Mouse (Mus musculus): Measurements from ENCODE around the gene Prickle1.
A peak's percentile ranks its signal among the peaks of the same experiment; 100 is the strongest.

Prickle1 gene

GRCm38 (mm10) chr15:93552169-93552568 lies 43.5 kb downstream of the Prickle1 start:
- peak; percentile 48 to 62 for DNase-seq (ENCODE audit: low spot score in 2 of 2)

GRCm38 (mm10) chr15:93548297-93548696 lies 47.4 kb downstream of the Prickle1 start:
- no peak for DNase-seq (ENCODE audit: low spot score in 2 of 2)

GRCm38 (mm10) chr15:93539415-93539814 lies 56.3 kb downstream of the Prickle1 start:
- DNase-seq (ENCODE audit: low spot score in 2 of 2), result no peak

GRCm38 (mm10) chr15:93538551-93539205 lies 57.0 kb downstream of the Prickle1 start:
- no peak for DNase-seq (ENCODE audit: low spot score in 2 of 2)

GRCm38 (mm10) chr15:93537745-93538144 lies 57.9 kb downstream of the Prickle1 start:
- DNase-seq (ENCODE audit: low spot score in 2 of 2), result no peak

- no peak for DNase-seq (ENCODE audit: low spot score in 2 of 2)
Observed at GRCm38 (mm10) chr15:93536191-93536590, 59.5 kb downstream of the Prickle1 start.

- no peak for DNase-seq (ENCODE audit: low spot score in 2 of 2)
Observed at GRCm38 (mm10) chr15:93530703-93531032, 65.0 kb downstream of the Prickle1 start.

GRCm38 (mm10) chr15:93529831-93530702 lies 65.6 kb downstream of the Prickle1 start:
- no peak for DNase-seq (ENCODE audit: low spot score in 2 of 2)

- no peak for DNase-seq (ENCODE audit: low spot score in 2 of 2)
Observed at GRCm38 (mm10) chr15:93525305-93525917, 70.3 kb downstream of the Prickle1 start.

GRCm38 (mm10) chr15:93521787-93522180 lies 73.9 kb downstream of the Prickle1 start:
- DNase-seq (ENCODE audit: low spot score in 2 of 2), result no peak

- no peak for DNase-seq (ENCODE audit: low spot score in 2 of 2)
Observed at GRCm38 (mm10) chr15:93521088-93521786, 74.5 kb downstream of the Prickle1 start.

GRCm38 (mm10) chr15:93519836-93520826 lies 75.6 kb downstream of the Prickle1 start:
- DNase-seq (ENCODE audit: low spot score in 2 of 2), result no peak

- DNase-seq (ENCODE audit: low spot score in 2 of 2), result peak; percentile 75 to 94
Observed at GRCm38 (mm10) chr15:93518941-93519835, 76.5 kb downstream of the Prickle1 start.

- DNase-seq (ENCODE audit: low spot score in 2 of 2), result no peak
Observed at GRCm38 (mm10) chr15:93518143-93518902, 77.4 kb downstream of the Prickle1 start.

GRCm38 (mm10) chr15:93517022-93517565 lies 78.6 kb downstream of the Prickle1 start:
- DNase-seq (ENCODE audit: low spot score in 2 of 2), result no peak

- no peak for DNase-seq (ENCODE audit: low spot score in 2 of 2)
Observed at GRCm38 (mm10) chr15:93515316-93515715, 80.4 kb downstream of the Prickle1 start.

- peak; percentile 52 to 63 for DNase-seq (ENCODE audit: low spot score in 2 of 2)
Observed at GRCm38 (mm10) chr15:93513939-93514341, 81.8 kb downstream of the Prickle1 start.

GRCm38 (mm10) chr15:93512437-93512836 lies 83.3 kb downstream of the Prickle1 start:
- no peak for DNase-seq (ENCODE audit: low spot score in 2 of 2)

Measured in thymus, postnatal 10 days (tissue).